Mouse (Mus musculus) cerebellum, adult 9-11 months (tissue): ENCODE measurements at regions not wholly inside any gene's neighbourhood (a gene's known extent, or its start where the extent isn't known, plus 50 kb on each side); places are given as distances from the start of the nearest gene placed in this dataset.

Experiments used
- DNase-seq: peaks from one replicate; pipeline ENCODE4 v3.0.0; 2022

DNA sequence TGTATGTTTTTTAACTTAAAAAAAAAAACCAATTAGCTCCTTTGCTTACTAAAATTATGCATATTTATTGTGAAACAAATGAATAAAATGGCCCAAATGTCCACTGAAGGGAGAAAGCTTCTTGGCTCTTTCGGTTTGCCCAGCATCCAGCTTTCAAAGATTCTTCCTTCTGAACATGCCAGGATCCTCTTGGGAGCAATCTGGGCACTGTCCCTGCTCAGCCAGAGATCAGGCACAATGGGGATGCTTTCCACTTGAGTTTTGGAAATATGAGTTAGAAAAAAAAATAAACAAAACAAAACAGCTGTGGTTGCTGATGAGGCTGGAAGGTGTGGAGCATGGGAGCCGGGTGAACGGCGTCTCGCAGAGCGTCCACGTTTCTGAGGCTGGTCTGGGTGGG, 180.3 kb upstream of the Foxn2 start:
- DNase-seq = no peak

DNA sequence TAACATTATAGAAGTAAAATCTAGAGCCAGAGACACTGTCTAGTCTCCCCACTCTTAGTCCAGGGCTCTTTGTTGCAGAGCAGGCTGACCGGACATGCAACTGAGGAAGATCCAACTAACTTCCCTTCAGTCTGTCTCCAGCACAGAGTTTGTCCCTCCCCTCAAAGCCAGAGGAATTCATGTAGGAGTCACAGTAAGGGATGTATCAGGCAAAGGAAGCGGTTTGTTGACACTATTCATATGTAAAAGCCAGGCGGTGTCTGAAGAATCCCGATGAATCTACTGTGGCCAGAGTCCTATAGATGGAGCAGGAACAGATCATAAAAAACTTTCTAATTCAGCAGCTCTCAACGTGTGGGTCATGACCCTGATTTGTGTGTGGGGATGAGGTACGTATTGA, 179.7 kb upstream of the Foxn2 start:
- no peak for DNase-seq

GRCm38 (mm10) chr17:88261556-88261955, 179.0 kb upstream of the Foxn2 start:
- DNase-seq = no peak

DNA sequence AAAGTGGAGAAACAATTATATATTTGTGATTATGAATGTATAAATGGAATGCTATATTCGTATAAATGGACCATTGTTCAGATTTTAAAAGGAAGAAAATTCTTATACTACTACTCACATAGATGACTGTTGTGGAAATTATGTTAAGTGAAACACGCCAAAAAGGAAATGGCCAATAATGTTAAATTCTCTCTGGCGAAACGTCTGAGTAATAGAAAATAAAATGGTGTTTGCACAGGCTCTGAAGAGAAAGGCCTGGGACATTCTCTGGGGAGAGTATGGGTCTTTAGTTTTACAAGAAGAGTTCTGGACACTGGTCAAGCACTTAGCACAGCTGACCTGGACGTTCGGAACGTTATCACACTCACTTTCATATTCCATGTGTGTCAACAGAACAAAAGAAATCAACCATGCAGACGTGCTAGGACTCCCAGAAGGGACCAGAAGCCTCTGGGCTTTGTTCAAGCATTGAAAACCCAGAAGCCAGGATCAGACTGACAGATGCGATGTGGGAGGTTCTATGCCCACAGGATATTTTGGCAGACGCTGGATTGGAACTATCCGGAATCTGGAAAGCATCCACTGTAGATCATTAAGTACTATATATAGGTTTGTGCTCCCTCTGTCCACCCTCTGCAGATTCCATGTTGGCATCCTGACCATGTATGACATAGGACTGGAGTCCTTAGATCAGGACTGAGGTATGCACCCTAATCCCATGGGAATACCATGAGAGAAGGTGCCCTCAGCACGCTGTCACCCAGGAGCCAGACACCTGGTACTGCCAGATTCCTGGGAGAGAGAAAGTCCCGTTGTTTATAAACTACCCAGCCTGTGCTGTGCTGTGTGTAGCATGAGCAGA, 178.0 kb upstream of the Foxn2 start:
- DNase-seq = no peak

DNA sequence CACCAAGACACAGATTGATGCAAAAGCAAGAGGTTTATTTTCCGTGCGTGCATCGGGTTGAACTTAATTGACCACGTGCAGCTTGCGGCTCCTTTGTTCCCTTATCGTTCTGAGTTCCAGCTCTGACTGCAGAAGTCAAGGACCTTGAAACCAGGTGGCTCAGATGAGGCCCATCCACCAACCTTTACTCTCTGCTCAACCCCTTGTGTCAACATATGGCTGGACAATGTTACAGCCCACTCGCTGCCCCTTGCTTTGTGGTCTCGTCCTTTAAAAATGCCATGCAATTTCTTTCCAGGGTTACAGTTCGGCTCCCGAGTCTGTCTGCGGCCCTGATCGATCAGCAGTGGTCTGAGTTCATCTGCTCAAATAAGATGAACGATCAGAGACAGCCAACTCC, 175.2 kb upstream of the Foxn2 start:
- DNase-seq = no peak

- no peak for DNase-seq
Observed at GRCm38 (mm10) chr17:88268216-88268615, 172.3 kb upstream of the Foxn2 start.

- no peak for DNase-seq
Observed at GRCm38 (mm10) chr17:88268802-88269201, 171.7 kb upstream of the Foxn2 start.

DNA sequence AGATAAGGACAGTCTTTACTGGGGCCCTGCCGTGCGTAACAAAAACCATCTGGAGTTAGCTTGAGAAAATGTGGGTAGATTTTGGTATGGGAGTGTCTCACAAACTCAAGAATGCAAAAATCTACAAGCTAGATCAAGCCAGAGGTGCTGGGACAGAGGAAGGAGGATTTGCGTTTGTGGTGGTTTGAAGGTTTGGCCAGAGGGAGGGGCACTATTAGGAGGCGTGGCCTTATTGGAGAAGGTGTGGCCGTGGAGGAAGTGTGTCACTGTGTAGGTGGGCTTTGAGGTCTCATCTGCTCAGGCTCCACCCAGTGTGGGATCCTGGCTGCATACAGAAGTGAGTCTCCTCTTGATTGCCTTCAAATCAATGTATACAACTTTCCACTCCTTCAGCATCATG, 169.6 kb upstream of the Foxn2 start:
- DNase-seq = no peak

- no peak for DNase-seq
Observed at GRCm38 (mm10) chr17:88272161-88272560, 168.3 kb upstream of the Foxn2 start.

DNA sequence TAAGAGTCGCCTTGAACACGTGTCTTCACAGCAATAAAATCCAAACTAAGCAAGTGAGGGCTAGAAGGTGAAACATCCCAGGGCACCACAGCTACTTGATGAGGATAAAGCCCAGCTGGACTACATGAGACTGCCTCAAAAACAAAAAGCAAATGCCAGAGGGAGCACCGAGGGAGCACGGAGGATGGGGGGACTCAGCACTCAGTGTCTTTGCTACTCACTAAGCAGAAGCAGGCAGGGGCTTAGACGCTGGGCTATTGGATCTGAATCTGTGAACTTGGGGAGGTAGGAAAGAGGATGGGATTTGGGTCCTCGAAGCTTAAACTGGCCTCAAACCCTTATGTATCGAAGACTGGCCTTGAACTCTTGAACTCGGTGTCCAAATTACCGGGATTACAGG, 167.0 kb upstream of the Foxn2 start:
- DNase-seq = no peak

DNA sequence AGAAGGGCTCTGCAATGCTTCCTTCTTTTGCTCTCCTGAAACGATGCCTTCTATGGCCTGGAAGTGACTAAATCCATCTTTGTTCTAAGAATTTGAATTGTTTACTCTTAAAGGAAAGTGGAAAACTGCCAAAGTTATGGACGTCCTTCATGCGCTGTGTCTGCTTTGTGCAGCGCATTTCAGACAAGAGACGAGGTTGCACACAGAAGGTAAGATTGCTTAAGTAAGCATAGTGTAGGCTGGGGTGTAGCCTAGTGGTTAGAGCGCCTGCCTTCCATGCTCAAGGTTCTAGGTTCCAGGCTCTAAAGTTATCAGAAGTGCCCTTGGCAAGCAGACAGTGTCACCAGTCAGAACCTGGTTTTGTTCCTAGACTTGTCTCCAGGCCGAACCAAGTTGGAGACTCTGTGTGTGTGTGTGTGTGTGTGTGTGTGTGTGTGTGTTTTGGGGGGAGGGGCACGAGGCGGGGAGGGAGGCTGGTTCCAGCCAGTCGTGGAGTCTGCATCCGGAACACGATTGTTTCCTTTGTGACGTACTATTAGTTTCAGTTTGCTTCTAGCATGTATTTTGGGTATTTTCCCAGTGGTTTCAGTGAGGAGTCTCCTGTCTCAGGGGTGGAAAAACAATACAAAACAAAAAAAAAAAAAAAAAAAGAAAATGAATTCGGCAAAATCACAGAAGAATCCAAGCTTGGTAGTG, 166.4 kb upstream of the Foxn2 start:
- no peak for DNase-seq

GRCm38 (mm10) chr17:88274720-88275433, 165.6 kb upstream of the Foxn2 start:
- DNase-seq = no peak

DNA sequence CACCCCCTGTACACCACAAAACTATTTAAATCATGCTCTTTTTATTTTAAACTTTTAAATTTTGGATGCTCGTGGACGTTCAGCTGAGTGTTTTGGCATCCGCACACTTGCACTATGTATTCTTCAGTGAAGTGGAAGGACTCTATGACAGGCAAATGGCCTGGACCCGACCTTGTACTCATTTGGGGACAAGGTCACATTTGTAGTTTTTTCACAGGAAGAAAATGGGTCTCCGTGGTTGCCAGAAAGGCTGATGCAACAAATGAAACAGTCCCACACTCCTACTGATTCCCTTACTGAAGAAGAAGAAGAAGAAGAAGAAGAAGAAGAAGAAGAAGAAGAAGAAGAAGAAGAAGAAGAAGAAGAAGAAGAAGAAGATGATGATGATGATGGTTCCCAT, 160.9 kb upstream of the Foxn2 start:
- DNase-seq = no peak

GRCm38 (mm10) chr17:88282711-88283110, 157.8 kb upstream of the Foxn2 start:
- DNase-seq = no peak

DNA sequence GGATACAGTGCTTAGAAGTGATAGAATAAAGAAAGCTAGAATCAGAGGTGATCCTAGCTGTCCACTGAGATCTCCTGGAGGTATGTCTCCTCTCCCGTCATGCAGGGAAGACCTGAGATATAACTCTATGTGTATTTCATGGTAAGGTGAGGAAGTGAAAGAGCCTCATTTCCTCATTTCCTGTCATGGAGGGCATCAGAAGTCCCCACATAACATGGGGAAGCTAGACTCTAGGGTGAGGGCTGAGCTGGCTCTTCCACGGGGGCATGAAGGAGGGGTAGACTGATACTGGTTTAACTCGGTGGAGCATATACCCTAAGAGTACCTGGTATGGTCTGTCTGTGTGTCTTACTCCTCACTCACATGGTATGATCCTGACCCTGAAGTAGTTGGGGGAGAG, 156.0 kb upstream of the Foxn2 start:
- no peak for DNase-seq

- no peak for DNase-seq
Observed at GRCm38 (mm10) chr17:88287861-88288260, 152.7 kb upstream of the Foxn2 start.

GRCm38 (mm10) chr17:88297520-88297919, 143.0 kb upstream of the Foxn2 start:
- DNase-seq = no peak

GRCm38 (mm10) chr17:88303991-88304390, 136.5 kb upstream of the Foxn2 start:
- no peak for DNase-seq

DNA sequence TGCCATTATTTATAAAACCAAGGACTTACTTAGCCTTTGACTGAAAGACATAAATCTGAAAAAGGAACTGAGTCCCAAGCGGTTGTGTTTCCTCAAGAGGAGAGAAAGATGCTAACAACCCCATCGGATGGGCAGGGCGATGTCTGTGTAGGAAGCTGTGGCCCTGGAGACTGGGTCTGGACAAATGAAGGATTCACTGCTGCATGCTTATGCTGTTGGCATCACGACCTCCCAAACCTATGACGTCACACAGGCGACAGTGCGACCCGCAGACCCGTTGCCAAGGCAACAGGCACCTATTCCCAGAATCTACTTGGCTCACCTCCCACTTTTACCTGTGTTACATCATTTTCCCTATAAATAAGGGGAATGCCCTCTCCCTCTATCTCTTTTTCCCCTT, 135.3 kb upstream of the Foxn2 start:
- DNase-seq = no peak

- no peak for DNase-seq
Observed at GRCm38 (mm10) chr17:88306325-88306724, 134.2 kb upstream of the Foxn2 start.

DNA sequence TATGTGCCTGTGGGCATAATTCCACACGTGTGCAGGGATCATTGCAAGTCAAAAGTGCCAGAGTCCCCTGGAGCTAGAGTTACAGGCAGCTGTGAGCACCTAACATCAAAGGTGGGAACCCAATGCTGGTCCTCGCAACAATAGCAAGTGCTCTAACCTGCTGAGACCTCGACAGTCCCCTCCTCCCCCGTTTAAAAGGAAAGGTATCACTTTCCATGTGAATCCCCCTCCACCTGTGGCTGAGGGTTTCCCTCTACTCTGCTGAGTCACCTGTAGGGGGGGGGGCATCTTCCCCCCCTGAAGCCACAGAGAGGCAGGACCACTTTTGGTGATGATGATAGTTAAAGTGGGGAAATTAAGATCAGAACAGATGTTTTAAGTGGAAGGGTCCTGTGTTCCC, 133.4 kb upstream of the Foxn2 start:
- no peak for DNase-seq

- DNase-seq = no peak
Observed at GRCm38 (mm10) chr17:88307826-88308225, 132.7 kb upstream of the Foxn2 start.

DNA sequence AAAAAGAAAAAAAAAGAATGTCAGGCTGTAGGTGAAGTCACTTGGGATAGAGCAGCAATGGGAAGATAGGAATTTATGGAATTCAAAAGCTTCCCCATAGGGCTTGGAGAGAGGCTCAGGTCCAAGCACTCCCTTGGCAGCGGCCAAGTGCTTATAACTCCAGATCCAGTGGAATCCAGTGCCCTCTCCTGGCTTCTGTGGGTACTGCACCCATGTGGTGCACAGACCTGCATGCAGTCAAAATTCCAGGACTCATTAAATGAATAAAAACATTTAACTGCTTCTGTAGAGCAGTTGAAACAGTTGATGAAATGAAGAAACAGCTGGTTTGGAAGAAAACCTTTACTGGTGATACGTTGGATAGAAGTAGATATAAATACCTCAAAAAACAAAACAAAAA, 127.6 kb upstream of the Foxn2 start:
- DNase-seq = no peak
